Mouse (Mus musculus) kidney, embryonic 16.5 days (tissue): ENCODE measurements at regions not wholly inside any gene's neighbourhood (a gene's known extent, or its start where the extent isn't known, plus 50 kb on each side); places are given as distances from the start of the nearest gene placed in this dataset.

Experiments
- ATAC-seq: fragments of 200-750 bp; cut with Nextera tagmentation; 2 replicates; pipeline ENCODE4 v1.8.0; 2017; ENCODE audit warnings: moderate TSS enrichment; ENCODE audit not compliant: low FRiP score, low TSS enrichment
- H3K27ac ChIP-seq: fragments of 300-500 bp; sonication (generic); 2 replicates; pipeline ENCODE4 v1.5.1; 2014; ENCODE audit warnings: low read length
- H3K27me3 ChIP-seq: fragments of 300-500 bp; sonication (generic); 2 replicates; pipeline ENCODE4 v1.6.1; 2014; ENCODE audit warnings: low read length, control low read depth, mixed read lengths; ENCODE audit not compliant: insufficient read depth
- H3K36me3 ChIP-seq: fragments of 300-500 bp; sonication (generic); 2 replicates; pipeline ENCODE4 v1.6.1; 2014; ENCODE audit warnings: low read length, control low read depth, mixed read lengths; ENCODE audit not compliant: insufficient read depth
- H3K4me1 ChIP-seq: fragments of 300-500 bp; sonication (generic); 2 replicates; pipeline ENCODE4 v1.6.1; 2014; ENCODE audit warnings: low read length, control low read depth, mixed read lengths; ENCODE audit not compliant: insufficient read depth
- H3K4me2 ChIP-seq: fragments of 300-500 bp; sonication (generic); replicated peaks from 2 replicates; pipeline ENCODE4 v1.6.1; 2014; ENCODE audit warnings: low read depth, low read length
- H3K4me3 ChIP-seq: fragments of 300-500 bp; sonication (generic); 2 replicates; pipeline ENCODE4 v1.5.1; 2014; ENCODE audit warnings: mild to moderate bottlenecking, low read length
- H3K9ac ChIP-seq: fragments of 300-500 bp; sonication (generic); replicated peaks from 2 replicates; pipeline ENCODE4 v1.6.1; 2014; ENCODE audit warnings: low read length
- H3K9me3 ChIP-seq: fragments of 300-500 bp; sonication (generic); 2 replicates; pipeline ENCODE4 v1.6.1; 2016; ENCODE audit warnings: low read length, control low read depth
- WGBS: fragments of 180-500 bp; shearing (Covaris S2); extraction: QIAGEN DNeasy Blood & Tissue Kit; methylation state at CpG from one replicate; pipeline ENCODE4 v1.1.7; 2014; 5-methylcytosine and 5-hydroxymethylcytosine counted together

GRCm38 (mm10) chr3:54530251-54530650 is 162.4 kb upstream of the Supt20 start:
- H3K4me3 ChIP-seq, result no peak overlapping the region
- no peak overlapping the region for H3K27ac ChIP-seq
- H3K4me1 ChIP-seq, result peaks cover 3% of the 10 kb centered on the region; the same call in 1 of the 2 replicates
- H3K4me2 ChIP-seq, result no peak overlapping the region
- H3K9me3 ChIP-seq, result peaks cover 6% of the 10 kb centered on the region
- WGBS, result 53% methylated on average over 6 of the region's 6 CpGs
- H3K9ac ChIP-seq, result no peak overlapping the region
- H3K36me3 ChIP-seq, result no peaks in the 10 kb centered on the region
- no peaks in the 10 kb centered on the region for H3K27me3 ChIP-seq
- ATAC-seq, result no peak

DNA sequence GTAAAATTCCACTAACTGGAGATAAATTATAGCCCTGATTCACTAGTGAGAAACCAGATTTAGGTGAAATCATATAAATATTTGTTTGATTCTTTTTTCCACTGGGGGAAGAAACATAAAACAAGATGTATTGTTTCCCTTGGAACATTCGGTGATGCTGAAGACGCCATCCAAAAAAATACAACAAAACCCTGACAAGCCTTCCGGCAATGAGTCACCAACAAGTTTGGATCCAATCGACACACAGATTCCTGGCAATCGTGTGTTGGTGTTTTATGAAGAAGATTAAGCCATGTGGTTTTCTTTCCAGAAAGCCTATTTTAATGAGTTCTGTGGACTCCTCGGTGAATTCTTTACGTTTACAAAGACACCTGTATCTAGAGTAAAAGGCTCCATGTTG is 157.2 kb upstream of the Supt20 start:
- Histone ChIP-seq H3K36me3 (no peaks in the 10 kb centered on the region), H3K27me3 (no peaks in the 10 kb centered on the region), H3K4me3 (no peak overlapping the region), H3K27ac (no peak overlapping the region), H3K4me2 (no peak overlapping the region), H3K4me1 (0 out of 2 replicates have a peak, but pooled peaks cover 6% of the 10 kb centered on the region), H3K9ac (no peak overlapping the region), H3K9me3 (no peaks in the 10 kb centered on the region)
- 67% methylated on average over 7 of the region's 7 CpGs for WGBS
- no peak for ATAC-seq

- peaks cover 6% of the 10 kb centered on the region; the same call in 1 of the 2 replicates for H3K4me1 ChIP-seq
- no peaks in the 10 kb centered on the region for H3K27me3 ChIP-seq
- 19% methylated on average over 3 of the region's 3 CpGs for WGBS
- H3K9me3 ChIP-seq, result peaks cover 4% of the 10 kb centered on the region; the same call in 1 of the 2 replicates
- H3K9ac ChIP-seq, result no peak overlapping the region
- ATAC-seq, result no peak
- no peak overlapping the region for H3K4me3 ChIP-seq
- H3K27ac ChIP-seq, result peak overlapping the region; percentile 43; the same call in 1 of the 2 replicates
- H3K36me3 ChIP-seq, result no peaks in the 10 kb centered on the region
- H3K4me2 ChIP-seq, result no peak overlapping the region
Observed at GRCm38 (mm10) chr3:54538055-54538454, 154.6 kb upstream of the Supt20 start.

- no peak for ATAC-seq
- Histone ChIP-seq H3K9ac (no peak overlapping the region), H3K27me3 (no peaks in the 10 kb centered on the region), H3K36me3 (no peaks in the 10 kb centered on the region), H3K27ac (no peak overlapping the region; the same call in 1 of the 2 replicates), H3K4me2 (no peak overlapping the region), H3K9me3 (peaks cover 4% of the 10 kb centered on the region; the same call in 1 of the 2 replicates), H3K4me1 (peaks cover 6% of the 10 kb centered on the region; the same call in 1 of the 2 replicates), H3K4me3 (no peak overlapping the region)
- 57% methylated on average over 3 of the region's 3 CpGs for WGBS
Observed at GRCm38 (mm10) chr3:54540540-54541080, 152.0 kb upstream of the Supt20 start.

- Histone ChIP-seq H3K27ac (no peak overlapping the region; the same call in 1 of the 2 replicates), H3K4me2 (no peak overlapping the region), H3K4me1 (peaks cover 6% of the 10 kb centered on the region; the same call in 1 of the 2 replicates), H3K36me3 (no peaks in the 10 kb centered on the region), H3K9me3 (peaks cover 4% of the 10 kb centered on the region; the same call in 1 of the 2 replicates), H3K9ac (no peak overlapping the region), H3K27me3 (no peaks in the 10 kb centered on the region), H3K4me3 (no peak overlapping the region)
- no peak for ATAC-seq
- WGBS, result 81% methylated on average over 5 of the region's 5 CpGs
Observed at GRCm38 (mm10) chr3:54541389-54541788, 151.2 kb upstream of the Supt20 start.

GRCm38 (mm10) chr3:54545393-54545792 is 147.2 kb upstream of the Supt20 start:
- no peaks in the 10 kb centered on the region for H3K36me3 ChIP-seq
- H3K4me1 ChIP-seq, result no peaks in the 10 kb centered on the region; the same call in 1 of the 2 replicates
- H3K9ac ChIP-seq, result no peak overlapping the region
- no peak overlapping the region for H3K27ac ChIP-seq
- no peaks in the 10 kb centered on the region for H3K27me3 ChIP-seq
- H3K4me3 ChIP-seq, result no peak overlapping the region
- H3K4me2 ChIP-seq, result no peak overlapping the region
- ATAC-seq, result no peak
- peaks cover 4% of the 10 kb centered on the region; the same call in 1 of the 2 replicates for H3K9me3 ChIP-seq

DNA sequence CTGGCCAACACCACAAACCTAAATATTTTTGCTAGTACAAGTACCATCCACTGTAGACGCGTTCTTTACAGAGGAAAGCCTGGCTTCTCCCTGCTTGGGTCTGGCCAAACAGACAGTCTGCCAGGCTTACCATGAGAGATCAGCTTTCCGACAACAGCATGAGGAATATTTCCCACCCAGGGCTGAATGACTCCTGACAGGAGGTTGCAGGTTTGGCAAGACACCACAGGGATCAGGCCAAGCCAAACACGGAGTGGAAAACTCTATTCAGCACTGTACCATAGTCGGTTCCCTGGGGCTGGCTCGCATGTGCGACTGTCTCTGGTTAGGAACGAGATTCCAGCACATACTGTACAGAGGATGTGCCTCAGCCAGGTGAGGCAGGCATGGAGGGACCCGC is 140.7 kb upstream of the Supt20 start:
- Histone ChIP-seq H3K36me3 (no peaks in the 10 kb centered on the region), H3K9me3 (peaks cover 6% of the 10 kb centered on the region), H3K9ac (no peak overlapping the region), H3K27me3 (no peaks in the 10 kb centered on the region), H3K4me1 (peaks cover 5% of the 10 kb centered on the region; the same call in 1 of the 2 replicates), H3K27ac (no peak overlapping the region), H3K4me3 (no peak overlapping the region), H3K4me2 (no peak overlapping the region)
- ATAC-seq, result no peak
- 60% methylated on average over 9 of the region's 9 CpGs for WGBS

DNA sequence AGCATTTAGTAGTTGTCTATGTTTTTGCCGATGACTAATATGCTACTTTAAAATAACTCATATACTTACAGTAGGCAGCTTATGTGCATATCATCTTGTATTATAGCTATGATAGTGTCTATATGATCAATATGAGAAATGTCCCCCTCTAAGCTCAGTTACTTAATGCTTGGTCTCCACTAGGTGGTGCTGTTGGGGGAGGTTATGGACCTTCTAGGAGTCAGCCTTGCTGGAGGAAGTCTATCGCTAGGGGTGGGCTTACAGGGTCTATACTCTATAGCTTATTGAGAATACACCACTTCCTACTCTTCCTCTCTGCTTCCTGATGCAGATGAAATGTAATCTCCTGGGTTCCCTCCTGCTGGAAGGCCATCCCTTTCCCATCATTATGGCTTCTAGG is 136.7 kb upstream of the Supt20 start:
- no peaks in the 10 kb centered on the region for H3K27me3 ChIP-seq
- no peak overlapping the region for H3K27ac ChIP-seq
- no peaks in the 10 kb centered on the region for H3K36me3 ChIP-seq
- H3K4me3 ChIP-seq, result no peak overlapping the region
- no peak overlapping the region for H3K9ac ChIP-seq
- no peak overlapping the region for H3K4me2 ChIP-seq
- no peak for ATAC-seq
- H3K9me3 ChIP-seq, result peaks cover 6% of the 10 kb centered on the region
- WGBS, result 84% methylated on average over 2 of the region's 2 CpGs
- peaks cover 10% of the 10 kb centered on the region; the same call in 1 of the 2 replicates for H3K4me1 ChIP-seq

GRCm38 (mm10) chr3:54559053-54559452 is 133.6 kb upstream of the Supt20 start:
- Histone ChIP-seq H3K9me3 (peaks cover 11% of the 10 kb centered on the region), H3K27ac (peak overlapping the region; percentile 91), H3K4me2 (no peak overlapping the region), H3K36me3 (no peaks in the 10 kb centered on the region), H3K9ac (no peak overlapping the region), H3K4me1 (peaks cover 6% of the 10 kb centered on the region; the same call in 1 of the 2 replicates), H3K27me3 (no peaks in the 10 kb centered on the region), H3K4me3 (no peak overlapping the region)
- 75% methylated on average over 2 of the region's 2 CpGs for WGBS
- ATAC-seq, result no peak

- Histone ChIP-seq H3K4me3 (no peak overlapping the region), H3K4me1 (peaks cover 6% of the 10 kb centered on the region; the same call in 1 of the 2 replicates), H3K9me3 (peaks cover 8% of the 10 kb centered on the region; the same call in 1 of the 2 replicates), H3K9ac (no peak overlapping the region), H3K4me2 (no peak overlapping the region), H3K27me3 (no peaks in the 10 kb centered on the region), H3K27ac (peak overlapping the region; percentile 91), H3K36me3 (no peaks in the 10 kb centered on the region)
- no peak for ATAC-seq
- WGBS, result 79% methylated on average over 2 of the region's 2 CpGs
Observed at GRCm38 (mm10) chr3:54559527-54559926, 133.1 kb upstream of the Supt20 start.
